ENCODE assay signal across 30 mouse cellular contexts in the genomic region with DNA sequence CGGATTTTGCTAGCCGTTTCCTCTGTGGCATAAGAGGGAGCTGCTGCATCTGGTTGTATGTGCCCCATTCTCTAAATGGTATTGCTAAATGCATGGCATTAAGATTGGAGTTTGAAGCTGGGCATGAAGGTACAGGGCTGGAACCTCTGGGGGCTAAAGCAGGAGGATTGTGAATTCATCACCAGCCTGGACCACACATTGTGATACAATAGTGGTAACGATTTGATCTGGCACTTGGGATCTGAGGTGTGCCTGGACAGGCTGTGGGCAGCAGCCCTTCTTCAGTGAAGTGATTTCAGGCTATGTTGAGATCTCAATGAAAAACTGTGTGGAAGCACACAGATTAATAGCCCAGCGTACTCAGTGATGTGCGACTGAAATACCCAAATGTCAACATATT. TPM values are rescaled to one million over a fixed set of nuclear protein-coding genes. Genes with fewer than 3 reads are reported as not detected.
DNase-seq lines count a peak whose midpoint lies in the region; ATAC-seq and TF ChIP-seq lines count a peak whose summit lies in the region.
"Had no signal": no experiment of that assay in that cellular context is flagged by ENCODE, and none has a peak within 500 bp of the region (broad histone marks: within the 10 kb centered on the region; RNA-seq: fewer than 3 reads in every experiment).

No protein-coding gene starts in this region.

- ATAC-seq in heart, postnatal 0 days (ENCODE audit: insufficient read depth, low read depth) = no peak
- no peak for ATAC-seq in midbrain, embryonic 13.5 days
- ATAC-seq in midbrain, embryonic 15.5 days (replicated peaks) = no peak
- ATAC-seq in forebrain, embryonic 11.5 days (replicated peaks; ENCODE audit: low FRiP score) = no peak
- ATAC-seq: forebrain, embryonic 15.5 days; hindbrain, postnatal 0 days; intestine, embryonic 15.5 days had no signal

- WGBS in heart, postnatal 0 days = 85% methylated on average over 5 of the region's 5 CpGs
- 80% methylated on average over 5 of the region's 5 CpGs for WGBS in midbrain, embryonic 13.5 days
- 79% methylated on average over 5 of the region's 5 CpGs for WGBS in midbrain, embryonic 15.5 days
- 83% methylated on average over 5 of the region's 5 CpGs for WGBS in forebrain, embryonic 11.5 days

- H3K9ac ChIP-seq in heart, postnatal 0 days (replicated peaks; ENCODE audit: low read depth, low read length) = no peak overlapping the region
- H3K9ac ChIP-seq in midbrain, embryonic 13.5 days (replicated peaks) = peak overlapping the region; percentile 46
- H3K9ac ChIP-seq in midbrain, embryonic 15.5 days = no peak overlapping the region
- no peak overlapping the region for H3K9ac ChIP-seq in forebrain, embryonic 11.5 days (ENCODE audit: low read length)
- H3K9ac ChIP-seq: embryonic facial prominence, embryonic 12.5 days; forebrain, embryonic 15.5 days; heart, embryonic 12.5 days; intestine, embryonic 15.5 days; liver, embryonic 14.5 days had no signal

- H3K4me3 ChIP-seq in heart, postnatal 0 days (ENCODE audit: low read depth, low read length) = no peak overlapping the region
- H3K4me3 ChIP-seq in midbrain, embryonic 13.5 days (replicated peaks) = no peak overlapping the region
- no peak overlapping the region for H3K4me3 ChIP-seq in midbrain, embryonic 15.5 days
- H3K4me3 ChIP-seq in forebrain, embryonic 11.5 days (ENCODE audit: low read depth, low read length) = no peak overlapping the region
- H3K4me3 ChIP-seq: embryonic facial prominence, embryonic 12.5 days; forebrain, embryonic 15.5 days; heart, embryonic 12.5 days; hindbrain, embryonic 10.5 days; intestine, embryonic 15.5 days; midbrain, embryonic 10.5 days had no signal

- no peaks in the 10 kb centered on the region for H3K9me3 ChIP-seq in heart, postnatal 0 days (replicated peaks; ENCODE audit: control insufficient read depth, low read length)
- no peaks in the 10 kb centered on the region for H3K9me3 ChIP-seq in midbrain, embryonic 13.5 days
- H3K9me3 ChIP-seq in midbrain, embryonic 15.5 days = no peaks in the 10 kb centered on the region
- no peaks in the 10 kb centered on the region for H3K9me3 ChIP-seq in forebrain, embryonic 11.5 days (ENCODE audit: control insufficient read depth, low read length)
- H3K9me3 ChIP-seq: embryonic facial prominence, embryonic 12.5 days; forebrain, embryonic 15.5 days; G1E; heart, embryonic 12.5 days; hindbrain, embryonic 10.5 days; intestine, embryonic 15.5 days; midbrain, embryonic 10.5 days had no signal

- H3K36me3 ChIP-seq in heart, postnatal 0 days (replicated peaks; ENCODE audit: control insufficient read depth, insufficient read depth, low read length) = no peaks in the 10 kb centered on the region
- no peaks in the 10 kb centered on the region for H3K36me3 ChIP-seq in midbrain, embryonic 13.5 days
- H3K36me3 ChIP-seq in midbrain, embryonic 15.5 days (replicated peaks) = no peaks in the 10 kb centered on the region
- no peaks in the 10 kb centered on the region for H3K36me3 ChIP-seq in forebrain, embryonic 11.5 days (ENCODE audit: control insufficient read depth, insufficient read depth, low read length)
- H3K36me3 ChIP-seq: embryonic facial prominence, embryonic 12.5 days; forebrain, embryonic 15.5 days; G1E; heart, embryonic 12.5 days; hindbrain, embryonic 10.5 days; intestine, embryonic 15.5 days; midbrain, embryonic 10.5 days had no signal

- no peak for TF ChIP-seq EP300 in heart, postnatal 0 days (IDR thresholded peaks at IDR 0.05; ENCODE audit: low read depth)

- no peaks in the 10 kb centered on the region for H3K27me3 ChIP-seq in heart, postnatal 0 days (ENCODE audit: control insufficient read depth, insufficient read depth, low read length)
- H3K27me3 ChIP-seq in midbrain, embryonic 13.5 days = no peaks in the 10 kb centered on the region
- no peaks in the 10 kb centered on the region for H3K27me3 ChIP-seq in midbrain, embryonic 15.5 days (replicated peaks)
- no peaks in the 10 kb centered on the region for H3K27me3 ChIP-seq in forebrain, embryonic 11.5 days (ENCODE audit: control insufficient read depth, insufficient read depth, low read length)
- H3K27me3 ChIP-seq: embryonic facial prominence, embryonic 12.5 days; forebrain, embryonic 15.5 days; heart, embryonic 12.5 days; intestine, embryonic 15.5 days had no signal

- 0 out of 2 replicates have a peak overlapping the region, but pooled peaks have one; percentile 25 for H3K27ac ChIP-seq in heart, postnatal 0 days (ENCODE audit: low read depth)
- peak overlapping the region; percentile 30; the same call in 1 of the 2 replicates for H3K27ac ChIP-seq in midbrain, embryonic 13.5 days
- H3K27ac ChIP-seq in midbrain, embryonic 15.5 days = no peak overlapping the region
- H3K27ac ChIP-seq in forebrain, embryonic 11.5 days (ENCODE audit: low read depth, low read length) = no peak overlapping the region
- H3K27ac ChIP-seq: embryonic facial prominence, embryonic 12.5 days; forebrain, embryonic 15.5 days; hindbrain, embryonic 10.5 days; hindbrain, postnatal 0 days; intestine, embryonic 15.5 days; liver, embryonic 14.5 days; macrophage; midbrain, embryonic 10.5 days had no signal

- peak; percentile 6 to 42 for DNase-seq in cerebellum, adult 18-20 months
- DNase-seq in cerebellum, postnatal 25 days = no peak
- no peak for DNase-seq in heart, postnatal 0 days (ENCODE audit: low spot score)
- DNase-seq in heart, postnatal 25 days (ENCODE audit: low spot score) = no peak
- no peak for DNase-seq in forebrain, embryonic 11.5 days (ENCODE audit: low spot score)
- DNase-seq: cerebellum, adult 8-10 months; cerebellum, postnatal 36 days; embryo, embryonic 11 days; gastrocnemius, postnatal 10 days; kidney, adult 2 months; kidney, postnatal 36 days; layer of hippocampus, postnatal 36 days; liver; lung, adult 2 months; lung, postnatal 10 days; right cerebral cortex, adult 18-20 months; spleen, adult 18-20 months; thymus, postnatal 14 days had no signal

- peaks cover 31% of the 10 kb centered on the region for H3K4me1 ChIP-seq in heart, postnatal 0 days (ENCODE audit: control insufficient read depth, insufficient read depth)
- peaks cover 63% of the 10 kb centered on the region for H3K4me1 ChIP-seq in midbrain, embryonic 13.5 days (replicated peaks)
- H3K4me1 ChIP-seq in midbrain, embryonic 15.5 days = peaks cover 48% of the 10 kb centered on the region
- peaks cover 6% of the 10 kb centered on the region for H3K4me1 ChIP-seq in forebrain, embryonic 11.5 days (replicated peaks; ENCODE audit: control insufficient read depth, insufficient read depth, low read length)

- intact Hi-C loops in heart, postnatal 25 days (cut with DNase I) = no loop called here

- H3K4me2 ChIP-seq in heart, postnatal 0 days (ENCODE audit: low read depth, low read length) = no peak overlapping the region
- H3K4me2 ChIP-seq in midbrain, embryonic 13.5 days (replicated peaks) = no peak overlapping the region
- H3K4me2 ChIP-seq in midbrain, embryonic 15.5 days = no peak overlapping the region
- no peak overlapping the region for H3K4me2 ChIP-seq in forebrain, embryonic 11.5 days (ENCODE audit: low read depth, low read length, severe bottlenecking)
- H3K4me2 ChIP-seq: embryonic facial prominence, embryonic 12.5 days; forebrain, embryonic 15.5 days; heart, embryonic 12.5 days; intestine, embryonic 15.5 days had no signal

- TF ChIP-seq CTCF in heart, postnatal 0 days (IDR thresholded peaks at IDR 0.05; ENCODE audit: low read depth) = no peak

RNA-seq across cellular contexts. Expression of gene Fam214a, which starts 26.7 kb away (rescaled TPM):
- total RNA-seq in heart, postnatal 0 days (2014; rRNA removed; ENCODE audit: low replicate concordance) = 14.4 and 20.8 TPM in 2 replicates
- 12.4 and 13.3 TPM in 2 replicates for polyA plus RNA-seq in heart, postnatal 0 days (2015; fragmentation: Nextera tagmentation; extraction: Ambion mirVana)
- 10 to 100 TPM; 25.2 to 28.8 TPM for total RNA-seq in heart, postnatal 25 days (2021)
- 31.3 TPM in 2 replicates for polyA plus RNA-seq in midbrain, embryonic 13.5 days (2015; fragmentation: Nextera tagmentation; extraction: Ambion mirVana)
- polyA plus RNA-seq in midbrain, embryonic 15.5 days (2015; fragmentation: Nextera tagmentation; extraction: Ambion mirVana) = 25.2 and 28.1 TPM in 2 replicates
- polyA plus RNA-seq in forebrain, embryonic 11.5 days (2014; fragmentation: Nextera tagmentation; extraction: Ambion mirVana) = 18.3 and 20.4 TPM in 2 replicates

RNA-seq across cellular contexts. Expression of gene Arpp19, which starts 58.0 kb away (rescaled TPM):
- total RNA-seq in heart, postnatal 0 days (2014; rRNA removed; ENCODE audit: low replicate concordance) = 24.3 and 44.3 TPM in 2 replicates
- polyA plus RNA-seq in heart, postnatal 0 days (2015; fragmentation: Nextera tagmentation; extraction: Ambion mirVana) = 229 and 244 TPM in 2 replicates
- total RNA-seq in heart, postnatal 25 days (2021) = 100 to 1,000 TPM; 147 to 158 TPM
- polyA plus RNA-seq in midbrain, embryonic 13.5 days (2015; fragmentation: Nextera tagmentation; extraction: Ambion mirVana) = 236 and 245 TPM in 2 replicates
- 190 and 192 TPM in 2 replicates for polyA plus RNA-seq in midbrain, embryonic 15.5 days (2015; fragmentation: Nextera tagmentation; extraction: Ambion mirVana)
- 328 and 333 TPM in 2 replicates for polyA plus RNA-seq in forebrain, embryonic 11.5 days (2014; fragmentation: Nextera tagmentation; extraction: Ambion mirVana)

Comparison
In these comparisons a context has a peak if more than half of its experiments do, and no peak if none do; other contexts are left out.
1. DNase-seq: peak in cerebellum, adult 18-20 months (2 of 2); none in cerebellum, postnatal 25 days (0 of 2), heart, postnatal 0 days (single experiment), heart, postnatal 25 days (single experiment) and forebrain, embryonic 11.5 days (single experiment).
2. H3K27ac ChIP-seq: peak in heart, postnatal 0 days (single experiment) and midbrain, embryonic 13.5 days (single experiment); none in midbrain, embryonic 15.5 days (single experiment) and forebrain, embryonic 11.5 days (single experiment).